Mouse (Mus musculus): Measurements from ENCODE around the gene Olfr1036. TPM values are rescaled to one million over a fixed set of nuclear protein-coding genes. Genes with fewer than 3 reads are reported as not detected.
"Not testable (repeated sequence)": the region's sequence is repeated elsewhere in the genome, so short reads cannot be mapped to it uniquely, and the experiment has no call there.

The Olfr1036 gene
- not detected in 2 replicates for polyA plus RNA-seq (2016; fragmentation: Nextera tagmentation; extraction: Ambion mirVana)

DNA sequence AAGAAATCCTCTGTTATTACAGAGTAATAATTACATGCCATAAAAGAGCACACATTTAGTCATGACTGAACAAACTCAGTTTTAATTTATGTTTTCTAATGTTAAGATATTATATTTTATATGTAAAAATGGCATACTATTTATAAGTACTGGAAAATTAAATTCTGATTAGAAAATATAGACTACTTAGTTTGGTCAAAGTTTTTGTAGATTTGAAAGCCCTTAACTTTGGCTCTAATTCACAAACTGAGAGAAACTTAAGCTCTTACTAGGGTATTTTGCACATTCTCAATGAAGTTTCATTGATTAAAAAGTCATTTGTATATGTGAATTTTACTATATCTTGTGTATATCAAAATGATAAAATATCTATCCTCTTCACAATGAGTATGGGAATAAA lies at the start of gene Olfr1036:
TSS of gene Olfr1036 (plus strand) at position 301 of the 400 bp plus-strand sequence.
- not testable (repeated sequence) for H3K9ac ChIP-seq

DNA sequence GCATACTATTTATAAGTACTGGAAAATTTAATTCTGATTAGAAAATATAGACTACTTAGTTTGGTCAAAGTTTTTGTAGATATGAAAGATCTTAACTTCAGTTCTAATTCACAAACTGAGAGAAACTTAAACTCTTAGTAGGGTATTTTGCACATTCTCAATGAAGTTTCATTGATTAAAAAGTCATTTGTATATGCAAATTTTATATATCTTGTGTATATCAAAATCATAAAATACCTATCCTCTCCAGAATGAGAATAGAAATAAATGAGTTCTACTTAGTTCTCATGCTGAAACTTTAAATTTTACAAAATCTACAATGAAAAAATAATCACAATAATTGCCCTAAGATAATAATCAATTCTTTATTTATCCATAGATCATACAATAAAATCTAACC lies 28.2 kb upstream of the Olfr1036 start, which contains the start of gene Olfr1034:
TSS of gene Olfr1034 (plus strand) at position 301 of the 400 bp plus-strand sequence.
- no peaks in the 10 kb centered on the region for H3K27me3 ChIP-seq (replicated peaks)
- H3K4me2 ChIP-seq (replicated peaks): no peak within 1 kb of the TSS
- H3K36me3 ChIP-seq: no peaks in the 10 kb centered on the region
- no peak for ATAC-seq (ENCODE audit: low FRiP score, low read depth)
- no peaks in the 10 kb centered on the region for H3K9me3 ChIP-seq
- no peaks in the 10 kb centered on the region for H3K4me1 ChIP-seq
- no peak within 1 kb of the TSS for H3K27ac ChIP-seq
- H3K9ac ChIP-seq: no peak within 1 kb of the TSS
- no peak within 1 kb of the TSS for H3K4me3 ChIP-seq

More for the DNA sequence above, at the start of gene Olfr1036:
- H3K4me2 ChIP-seq (replicated peaks); H3K4me3 ChIP-seq; H3K27ac ChIP-seq; H3K36me3 ChIP-seq; ATAC-seq (ENCODE audit: low FRiP score, low read depth); H3K4me1 ChIP-seq; H3K9me3 ChIP-seq; H3K27me3 ChIP-seq (replicated peaks): not testable (repeated sequence)

DNA sequence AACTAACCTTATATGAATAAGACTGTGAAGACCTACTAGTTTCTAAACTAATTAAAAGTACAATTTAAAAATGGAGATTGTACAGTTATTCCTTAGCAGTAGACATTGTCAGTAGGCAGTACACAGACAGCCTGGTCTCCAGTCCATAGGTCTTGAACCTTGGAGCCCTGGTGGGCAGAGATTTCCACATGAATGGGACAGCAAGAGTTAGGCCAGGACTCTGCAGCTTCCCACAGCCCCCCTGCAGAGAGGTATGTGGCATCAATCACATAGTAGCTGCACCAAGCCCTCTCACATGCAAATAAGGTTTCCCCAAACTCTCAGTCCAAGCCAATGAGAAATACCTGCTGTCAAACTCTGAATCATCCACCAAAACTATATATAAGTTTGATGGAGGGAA lies 23.0 kb upstream of the Olfr1036 start:
- H3K4me1 ChIP-seq; H3K9ac ChIP-seq; H3K36me3 ChIP-seq; H3K4me2 ChIP-seq (replicated peaks); H3K4me3 ChIP-seq; H3K27me3 ChIP-seq (replicated peaks); H3K27ac ChIP-seq; H3K9me3 ChIP-seq: not testable (repeated sequence)
- ATAC-seq (ENCODE audit: low FRiP score, low read depth): peak; percentile 33; the same call in 1 of the 2 replicates

DNA sequence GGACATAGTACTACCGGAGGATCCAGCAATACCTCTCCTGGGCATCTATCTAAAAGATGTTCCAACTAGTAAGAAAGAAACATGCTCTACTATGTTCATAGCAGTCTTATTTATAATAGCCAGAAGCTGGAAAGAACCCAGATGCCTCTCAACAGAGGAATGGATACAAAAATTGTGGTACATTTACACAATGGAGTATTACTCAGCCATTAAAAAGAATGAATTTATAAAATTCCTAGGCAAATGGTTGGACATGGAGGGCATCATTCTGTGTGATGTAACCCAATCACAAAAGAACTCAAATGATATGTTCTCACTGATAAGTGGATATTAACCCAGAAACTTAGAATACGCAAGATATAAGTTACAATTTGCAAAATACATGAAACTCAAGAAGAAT lies 10.0 kb upstream of the Olfr1036 start:
- 91% methylated on average over 2 of the region's 2 CpGs for WGBS
- H3K4me3 ChIP-seq; H3K36me3 ChIP-seq; H3K27ac ChIP-seq; H3K27me3 ChIP-seq (replicated peaks); ATAC-seq (ENCODE audit: low FRiP score, low read depth); H3K9ac ChIP-seq; H3K9me3 ChIP-seq; H3K4me2 ChIP-seq (replicated peaks); H3K4me1 ChIP-seq: not testable (repeated sequence)

DNA sequence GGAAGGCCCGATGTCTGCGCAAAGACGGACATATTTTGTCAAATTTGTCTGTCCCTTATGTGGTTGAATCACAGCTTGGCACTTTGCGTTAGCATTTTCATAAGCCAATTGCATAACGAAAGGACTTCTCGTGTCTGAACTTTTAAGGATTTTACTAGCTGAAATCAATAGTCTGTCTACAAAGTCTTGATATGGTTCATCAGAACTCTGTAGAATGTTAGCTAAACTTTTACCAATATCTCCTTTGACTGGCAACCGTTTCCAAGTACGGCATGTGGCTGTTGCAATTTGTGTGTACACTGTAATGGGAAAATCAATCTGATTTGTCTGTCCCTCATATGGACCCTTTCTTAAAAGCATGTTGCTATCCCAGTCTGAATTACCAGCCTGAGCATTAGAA lies 3.6 kb upstream of the Olfr1036 start:
- Histone ChIP-seq H3K27ac (no peak overlapping the region), H3K9ac (no peak overlapping the region), H3K4me1 (no peaks in the 10 kb centered on the region), H3K36me3 (no peaks in the 10 kb centered on the region), H3K27me3 (replicated peaks) (no peaks in the 10 kb centered on the region), H3K4me3 (no peak overlapping the region), H3K9me3 (no peaks in the 10 kb centered on the region), H3K4me2 (replicated peaks) (no peak overlapping the region)
- WGBS: 96% methylated on average over 8 of the region's 8 CpGs
- no peak for ATAC-seq (ENCODE audit: low FRiP score, low read depth)

DNA sequence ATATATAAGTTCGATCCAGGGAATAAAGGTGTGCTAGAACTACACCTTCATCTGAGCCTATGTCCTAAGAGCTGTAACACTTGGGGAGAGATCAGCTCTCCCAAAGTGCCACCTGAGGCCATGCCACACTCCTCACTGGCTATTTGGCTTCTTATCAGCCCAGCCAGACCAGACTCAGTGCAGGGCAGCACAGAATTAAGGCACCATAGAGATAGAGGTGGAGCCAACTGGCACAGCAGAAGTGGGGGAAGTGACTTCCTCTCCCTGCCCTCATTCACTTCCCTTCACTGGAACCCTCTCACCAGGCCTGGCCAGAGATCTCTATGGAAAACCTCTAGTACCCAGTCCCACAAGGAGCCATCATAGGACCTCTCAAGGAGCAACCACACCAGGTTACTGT lies 6.7 kb downstream of the Olfr1036 start:
- 90% methylated on average over 1 of the region's 1 CpGs for WGBS
- H3K4me1 ChIP-seq; H3K36me3 ChIP-seq; H3K4me2 ChIP-seq (replicated peaks); H3K27me3 ChIP-seq (replicated peaks); ATAC-seq (ENCODE audit: low FRiP score, low read depth); H3K27ac ChIP-seq; H3K4me3 ChIP-seq; H3K9me3 ChIP-seq; H3K9ac ChIP-seq: not testable (repeated sequence)

DNA sequence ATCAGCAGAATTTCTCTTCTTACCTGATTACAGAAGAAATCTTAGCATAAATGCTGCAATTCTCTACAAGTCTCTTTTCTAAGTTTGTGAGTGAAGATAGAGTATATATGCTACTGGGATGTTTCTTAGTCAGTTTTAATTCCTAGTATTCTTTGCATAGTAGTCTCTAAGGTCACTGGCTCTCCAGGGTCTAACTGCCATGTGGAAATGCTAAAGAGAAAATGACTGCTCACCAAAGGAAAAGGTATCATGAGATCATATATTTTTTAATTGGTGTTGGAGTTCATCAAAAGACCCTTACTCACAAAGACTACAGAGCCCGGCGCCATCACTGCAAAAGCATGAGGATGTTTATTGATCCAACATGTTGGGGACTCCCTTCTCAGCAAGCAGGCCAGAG lies 13.5 kb downstream of the Olfr1036 start, which contains the start of gene Olfr1037:
TSS of gene Olfr1037 (minus strand) at position 101 of the 400 bp plus-strand sequence.
- no peak within 1 kb of the TSS for H3K9ac ChIP-seq
- no peaks in the 10 kb centered on the region for H3K9me3 ChIP-seq
- WGBS: 86% methylated on average over 2 of the region's 2 CpGs
- no peaks in the 10 kb centered on the region for H3K36me3 ChIP-seq
- no peak within 1 kb of the TSS for H3K4me2 ChIP-seq (replicated peaks)
- no peak within 1 kb of the TSS for H3K4me3 ChIP-seq
- no peak for ATAC-seq (ENCODE audit: low FRiP score, low read depth)
- H3K27ac ChIP-seq: no peak within 1 kb of the TSS
- H3K4me1 ChIP-seq: no peaks in the 10 kb centered on the region
- H3K27me3 ChIP-seq (replicated peaks): no peaks in the 10 kb centered on the region

Other genes with a start within 250 kb of the Olfr1036 start
- gene Olfr1019, start 228.5 kb upstream of the Olfr1036 start, polyA plus RNA-seq (2016; fragmentation: Nextera tagmentation; extraction: Ambion mirVana): not detected in 2 replicates
- not detected in 2 replicates for gene Olfr1020, start 227.0 kb upstream of the Olfr1036 start, polyA plus RNA-seq (2016; fragmentation: Nextera tagmentation; extraction: Ambion mirVana)
- gene Olfr1022, start 205.4 kb upstream of the Olfr1036 start, polyA plus RNA-seq (2016; fragmentation: Nextera tagmentation; extraction: Ambion mirVana): not detected in 2 replicates
- gene Olfr1023, start 188.4 kb upstream of the Olfr1036 start, polyA plus RNA-seq (2016; fragmentation: Nextera tagmentation; extraction: Ambion mirVana): not detected in 2 replicates
- not detected in 2 replicates for gene Olfr1024, start 168.9 kb upstream of the Olfr1036 start, polyA plus RNA-seq (2016; fragmentation: Nextera tagmentation; extraction: Ambion mirVana)
- gene Olfr1025-ps1, start 158.8 kb upstream of the Olfr1036 start, polyA plus RNA-seq (2016; fragmentation: Nextera tagmentation; extraction: Ambion mirVana): not detected in 2 replicates
- not detected in 2 replicates for gene Olfr1026, start 152.4 kb upstream of the Olfr1036 start, polyA plus RNA-seq (2016; fragmentation: Nextera tagmentation; extraction: Ambion mirVana)
- gene Olfr1028, start 123.6 kb upstream of the Olfr1036 start, polyA plus RNA-seq (2016; fragmentation: Nextera tagmentation; extraction: Ambion mirVana): not detected in 2 replicates
- gene Olfr1029, start 100.1 kb upstream of the Olfr1036 start, polyA plus RNA-seq (2016; fragmentation: Nextera tagmentation; extraction: Ambion mirVana): not detected in 2 replicates
- not detected in 2 replicates for gene Olfr1030, start 94.7 kb upstream of the Olfr1036 start, polyA plus RNA-seq (2016; fragmentation: Nextera tagmentation; extraction: Ambion mirVana)
- gene Olfr1031, start 83.7 kb upstream of the Olfr1036 start, polyA plus RNA-seq (2016; fragmentation: Nextera tagmentation; extraction: Ambion mirVana): not detected in 2 replicates
- gene Olfr1032, start 68.5 kb upstream of the Olfr1036 start, polyA plus RNA-seq (2016; fragmentation: Nextera tagmentation; extraction: Ambion mirVana): not detected in 2 replicates
- not detected in 2 replicates for gene Olfr1033, start 53.4 kb upstream of the Olfr1036 start, polyA plus RNA-seq (2016; fragmentation: Nextera tagmentation; extraction: Ambion mirVana)
- not detected in 2 replicates for gene Olfr1034, start 28.1 kb upstream of the Olfr1036 start, polyA plus RNA-seq (2016; fragmentation: Nextera tagmentation; extraction: Ambion mirVana)
- gene Olfr1037, start 13.4 kb downstream of the Olfr1036 start, polyA plus RNA-seq (2016; fragmentation: Nextera tagmentation; extraction: Ambion mirVana): not detected in 2 replicates
- not detected in 2 replicates for gene Olfr1039, start 61.9 kb downstream of the Olfr1036 start, polyA plus RNA-seq (2016; fragmentation: Nextera tagmentation; extraction: Ambion mirVana)
- not detected in 2 replicates for gene Olfr1040, start 72.7 kb downstream of the Olfr1036 start, polyA plus RNA-seq (2016; fragmentation: Nextera tagmentation; extraction: Ambion mirVana)
- gene Olfr1042, start 87.8 kb downstream of the Olfr1036 start, polyA plus RNA-seq (2016; fragmentation: Nextera tagmentation; extraction: Ambion mirVana): not detected in 2 replicates
- gene Olfr1043, start 93.5 kb downstream of the Olfr1036 start, polyA plus RNA-seq (2016; fragmentation: Nextera tagmentation; extraction: Ambion mirVana): not detected in 2 replicates
- gene Olfr1044, start 103.8 kb downstream of the Olfr1036 start, polyA plus RNA-seq (2016; fragmentation: Nextera tagmentation; extraction: Ambion mirVana): not detected in 2 replicates
- gene Olfr52, start 111.7 kb downstream of the Olfr1036 start, polyA plus RNA-seq (2016; fragmentation: Nextera tagmentation; extraction: Ambion mirVana): not detected in 2 replicates
- not detected in 2 replicates for gene Olfr1045, start 129.0 kb downstream of the Olfr1036 start, polyA plus RNA-seq (2016; fragmentation: Nextera tagmentation; extraction: Ambion mirVana)
- not detected in 2 replicates for gene Olfr1046, start 145.3 kb downstream of the Olfr1036 start, polyA plus RNA-seq (2016; fragmentation: Nextera tagmentation; extraction: Ambion mirVana)
- gene Olfr1047, start 157.4 kb downstream of the Olfr1036 start, polyA plus RNA-seq (2016; fragmentation: Nextera tagmentation; extraction: Ambion mirVana): not detected in 2 replicates
- not detected in 2 replicates for gene Olfr1048, start 166.3 kb downstream of the Olfr1036 start, polyA plus RNA-seq (2016; fragmentation: Nextera tagmentation; extraction: Ambion mirVana)
- not detected in 2 replicates for gene Olfr1049, start 184.3 kb downstream of the Olfr1036 start, polyA plus RNA-seq (2016; fragmentation: Nextera tagmentation; extraction: Ambion mirVana)
- not detected in 2 replicates for gene Olfr1051, start 205.1 kb downstream of the Olfr1036 start, polyA plus RNA-seq (2016; fragmentation: Nextera tagmentation; extraction: Ambion mirVana)
- gene Olfr1052, start 218.5 kb downstream of the Olfr1036 start, polyA plus RNA-seq (2016; fragmentation: Nextera tagmentation; extraction: Ambion mirVana): not detected in 2 replicates
- not detected in 2 replicates for gene Olfr1053, start 241.3 kb downstream of the Olfr1036 start, polyA plus RNA-seq (2016; fragmentation: Nextera tagmentation; extraction: Ambion mirVana)